Mouse (Mus musculus): ENCODE data around the gene Gm3336. TPM values are rescaled to one million over a fixed set of nuclear protein-coding genes. Genes with fewer than 3 reads are reported as not detected.

Gm3336 gene
- polyA plus RNA-seq, 1 experiment from 2014 or later, result not detected

GRCm38 (mm10) chr8:70754871-70755660, 36.7 kb downstream of the Gm3336 start:
- Histone ChIP-seq H3K4me1 (ENCODE audit: control insufficient read depth, insufficient read depth, low read length) (peaks cover 8% of the 10 kb centered on the region; the same call in 1 of the 2 replicates), H3K4me2 (peak overlapping the region; percentile 88), H3K36me3 (ENCODE audit: control insufficient read depth, insufficient read depth, low read length) (no peaks in the 10 kb centered on the region), H3K4me3 (ENCODE audit: low read depth, low read length) (peak overlapping the region; percentile 66), H3K9ac (ENCODE audit: low read length) (peak overlapping the region; percentile 65), H3K27me3 (ENCODE audit: control insufficient read depth, insufficient read depth, low read length) (no peaks in the 10 kb centered on the region), H3K9me3 (ENCODE audit: control insufficient read depth, low read length) (no peaks in the 10 kb centered on the region), H3K27ac (ENCODE audit: low read depth, low read length) (no peak overlapping the region)
- DNase-seq (ENCODE audit: low spot score, missing footprints) (peak; percentile 91), ATAC-seq (ENCODE audit: low FRiP score) (peak; percentile 25)
- WGBS, result 17% methylated on average over 50 of the region's 50 CpGs

- no peak for ATAC-seq (ENCODE audit: low FRiP score)
- H3K27me3 ChIP-seq (ENCODE audit: control insufficient read depth, insufficient read depth, low read length), result no peaks in the 10 kb centered on the region
- peaks cover 11% of the 10 kb centered on the region; the same call in 1 of the 2 replicates for H3K4me1 ChIP-seq (ENCODE audit: control insufficient read depth, insufficient read depth, low read length)
- H3K36me3 ChIP-seq (ENCODE audit: control insufficient read depth, insufficient read depth, low read length), result no peaks in the 10 kb centered on the region
- H3K9ac ChIP-seq (ENCODE audit: low read length), result no peak overlapping the region
- H3K27ac ChIP-seq (ENCODE audit: low read depth, low read length), result no peak overlapping the region
- H3K4me2 ChIP-seq, result peak overlapping the region; percentile 9; the same call in 1 of the 2 replicates
- no peaks in the 10 kb centered on the region for H3K9me3 ChIP-seq (ENCODE audit: control insufficient read depth, low read length)
- DNase-seq (ENCODE audit: low spot score, missing footprints), result no peak
- 88% methylated on average over 24 of the region's 24 CpGs for WGBS
- H3K4me3 ChIP-seq (ENCODE audit: low read depth, low read length), result peak overlapping the region; percentile 66; the same call in 1 of the 2 replicates
Observed at GRCm38 (mm10) chr8:70755661-70756475, 37.5 kb downstream of the Gm3336 start.

- Histone ChIP-seq H3K4me3 (ENCODE audit: low read depth, low read length) (no peak overlapping the region), H3K4me2 (no peak overlapping the region), H3K27me3 (ENCODE audit: control insufficient read depth, insufficient read depth, low read length) (no peaks in the 10 kb centered on the region), H3K9me3 (ENCODE audit: control insufficient read depth, low read length) (no peaks in the 10 kb centered on the region), H3K36me3 (ENCODE audit: control insufficient read depth, insufficient read depth, low read length) (no peaks in the 10 kb centered on the region), H3K9ac (ENCODE audit: low read length) (no peak overlapping the region), H3K4me1 (ENCODE audit: control insufficient read depth, insufficient read depth, low read length) (peaks cover 11% of the 10 kb centered on the region; the same call in 1 of the 2 replicates), H3K27ac (ENCODE audit: low read depth, low read length) (no peak overlapping the region)
- ATAC-seq (ENCODE audit: low FRiP score) (no peak), DNase-seq (ENCODE audit: low spot score, missing footprints) (no peak)
- WGBS, result 91% methylated on average over 6 of the region's 6 CpGs
Observed at GRCm38 (mm10) chr8:70756476-70757040, 38.2 kb downstream of the Gm3336 start.

GRCm38 (mm10) chr8:70757523-70758307, 39.4 kb downstream of the Gm3336 start:
- no peak overlapping the region for H3K27ac ChIP-seq (ENCODE audit: low read depth, low read length)

GRCm38 (mm10) chr8:70758308-70758615, 39.9 kb downstream of the Gm3336 start:
- no peak for ATAC-seq (ENCODE audit: low FRiP score)
- no peak overlapping the region for H3K27ac ChIP-seq (ENCODE audit: low read depth, low read length)
- DNase-seq (ENCODE audit: low spot score, missing footprints), result no peak
- H3K4me2 ChIP-seq, result no peak overlapping the region
- WGBS, result 86% methylated on average over 7 of the region's 7 CpGs
- H3K4me3 ChIP-seq (ENCODE audit: low read depth, low read length), result no peak overlapping the region
- no peaks in the 10 kb centered on the region for H3K9me3 ChIP-seq (ENCODE audit: control insufficient read depth, low read length)
- H3K36me3 ChIP-seq (ENCODE audit: control insufficient read depth, insufficient read depth, low read length), result no peaks in the 10 kb centered on the region
- no peaks in the 10 kb centered on the region for H3K27me3 ChIP-seq (ENCODE audit: control insufficient read depth, insufficient read depth, low read length)
- peaks cover 11% of the 10 kb centered on the region; the same call in 1 of the 2 replicates for H3K4me1 ChIP-seq (ENCODE audit: control insufficient read depth, insufficient read depth, low read length)
- H3K9ac ChIP-seq (ENCODE audit: low read length), result no peak overlapping the region

More at GRCm38 (mm10) chr8:70757523-70758307, 39.4 kb downstream of the Gm3336 start:
- no peak overlapping the region for H3K4me3 ChIP-seq (ENCODE audit: low read depth, low read length)
- DNase-seq (ENCODE audit: low spot score, missing footprints) (no peak), ATAC-seq (ENCODE audit: low FRiP score) (no peak)
- no peaks in the 10 kb centered on the region for H3K36me3 ChIP-seq (ENCODE audit: control insufficient read depth, insufficient read depth, low read length)
- no peak overlapping the region for H3K4me2 ChIP-seq
- peaks cover 11% of the 10 kb centered on the region; the same call in 1 of the 2 replicates for H3K4me1 ChIP-seq (ENCODE audit: control insufficient read depth, insufficient read depth, low read length)
- H3K9me3 ChIP-seq (ENCODE audit: control insufficient read depth, low read length), result no peaks in the 10 kb centered on the region
- 72% methylated on average over 22 of the region's 22 CpGs for WGBS
- H3K9ac ChIP-seq (ENCODE audit: low read length), result no peak overlapping the region
- H3K27me3 ChIP-seq (ENCODE audit: control insufficient read depth, insufficient read depth, low read length), result no peaks in the 10 kb centered on the region

- ATAC-seq (ENCODE audit: low FRiP score), result no peak
- 76% methylated on average over 19 of the region's 19 CpGs for WGBS
- no peaks in the 10 kb centered on the region for H3K27me3 ChIP-seq (ENCODE audit: control insufficient read depth, insufficient read depth, low read length)
- DNase-seq (ENCODE audit: low spot score, missing footprints), result no peak
- H3K9ac ChIP-seq (ENCODE audit: low read length), result no peak overlapping the region
- H3K4me3 ChIP-seq (ENCODE audit: low read depth, low read length), result no peak overlapping the region
- no peaks in the 10 kb centered on the region for H3K36me3 ChIP-seq (ENCODE audit: control insufficient read depth, insufficient read depth, low read length)
- H3K4me2 ChIP-seq, result no peak overlapping the region
- peaks cover 11% of the 10 kb centered on the region; the same call in 1 of the 2 replicates for H3K4me1 ChIP-seq (ENCODE audit: control insufficient read depth, insufficient read depth, low read length)
- no peaks in the 10 kb centered on the region for H3K9me3 ChIP-seq (ENCODE audit: control insufficient read depth, low read length)
- H3K27ac ChIP-seq (ENCODE audit: low read depth, low read length), result no peak overlapping the region
Observed at GRCm38 (mm10) chr8:70758616-70759561, 40.5 kb downstream of the Gm3336 start.

- Histone ChIP-seq H3K27me3 (ENCODE audit: control insufficient read depth, insufficient read depth, low read length) (no peaks in the 10 kb centered on the region), H3K4me3 (ENCODE audit: low read depth, low read length) (peak overlapping the region; percentile 68), H3K9ac (ENCODE audit: low read length) (peak overlapping the region; percentile 77), H3K27ac (ENCODE audit: low read depth, low read length) (no peak overlapping the region), H3K4me2 (peak overlapping the region; percentile 100), H3K9me3 (ENCODE audit: control insufficient read depth, low read length) (no peaks in the 10 kb centered on the region), H3K4me1 (ENCODE audit: control insufficient read depth, insufficient read depth, low read length) (peaks cover 6% of the 10 kb centered on the region; the same call in 1 of the 2 replicates), H3K36me3 (ENCODE audit: control insufficient read depth, insufficient read depth, low read length) (no peaks in the 10 kb centered on the region)
- ATAC-seq (ENCODE audit: low FRiP score) (no peak; the same call in 1 of the 2 replicates), DNase-seq (ENCODE audit: low spot score, missing footprints) (peak; percentile 87)
- 1% methylated on average over 22 of the region's 22 CpGs for WGBS
Observed at GRCm38 (mm10) chr8:70760350-70760749, 42.0 kb downstream of the Gm3336 start.

Measured in midbrain, embryonic 11.5 days (tissue).